Mouse (Mus musculus): ENCODE data around the gene Cradd.

DNA sequence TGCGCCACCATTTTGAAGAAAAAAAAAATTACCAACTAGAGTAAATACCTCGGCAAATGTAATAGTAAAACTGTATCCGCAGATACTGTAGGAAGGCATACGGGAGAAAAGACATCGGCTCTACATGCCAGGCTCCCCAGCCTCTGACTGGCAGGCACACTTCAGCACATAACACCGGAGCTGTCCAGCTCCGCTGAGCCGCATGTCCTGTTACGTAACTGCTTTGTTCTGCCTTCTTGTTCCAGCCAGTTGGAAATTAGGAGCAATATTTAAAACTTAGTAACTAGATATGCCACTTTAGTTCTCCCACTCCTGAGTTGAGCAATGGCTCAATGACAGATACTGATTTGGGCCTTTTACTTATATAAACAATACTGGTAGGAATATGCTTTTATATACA lies 48.4 kb downstream of the Cradd start:
- no peak for TF ChIP-seq EP300 (IDR thresholded peaks at IDR 0.05)
- TF ChIP-seq CTCF (IDR thresholded peaks at IDR 0.05), result no peak
